Mouse (Mus musculus): ENCODE results near the gene Bend6. TPM values are rescaled to one million over a fixed set of nuclear protein-coding genes. Genes with fewer than 3 reads are reported as not detected.
A peak's percentile ranks its signal among the peaks of the same experiment; 100 is the strongest.

The Bend6 gene
- total RNA-seq, 1 experiment, result 0.89 TPM

DNA sequence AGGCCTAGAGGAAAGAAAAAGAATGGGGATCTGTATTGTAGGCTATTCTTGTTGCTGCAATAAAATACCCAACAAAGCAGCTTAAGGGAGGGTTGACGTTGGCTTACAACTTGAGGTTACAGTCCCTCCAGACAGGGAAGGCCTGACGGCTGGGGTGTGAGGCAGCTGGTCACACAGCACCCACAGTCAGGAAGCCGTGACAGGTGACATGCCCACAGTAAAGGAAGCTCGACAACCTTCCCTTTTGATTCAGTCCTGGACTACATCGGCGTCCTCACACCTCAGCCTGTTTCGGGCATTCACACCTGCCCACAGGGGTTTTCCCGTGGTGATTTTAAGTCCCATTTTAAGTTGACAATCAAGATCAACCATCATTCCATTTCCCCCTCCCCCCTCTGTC, 35.0 kb upstream of the Bend6 start:
- no peak overlapping the region for H3K4me3 ChIP-seq (ENCODE audit: insufficient read depth in 1 of 2, low read depth in 1 of 2, low read length in 2 of 2, poor library complexity in 1 of 2, severe bottlenecking in 1 of 2)
- no peak for TF ChIP-seq ZNF384 (IDR thresholded peaks at IDR 0.05; ENCODE audit: low read depth, low read length)
- TF ChIP-seq HCFC1 (IDR thresholded peaks at IDR 0.05; ENCODE audit: borderline replicate concordance, insufficient read depth, low read length), result no peak
- TF ChIP-seq ZC3H11A (IDR thresholded peaks at IDR 0.05; ENCODE audit: borderline replicate concordance, low read depth, low read length), result no peak
- TF ChIP-seq CHD2 (IDR thresholded peaks at IDR 0.05; ENCODE audit: low read depth, low read length), result no peak
- in situ Hi-C loops (cut with MboI; ENCODE audit: low sequenced_read_pairs in 2 of 2, unreplicated experiment in 2 of 2), result no loop called here

DNA sequence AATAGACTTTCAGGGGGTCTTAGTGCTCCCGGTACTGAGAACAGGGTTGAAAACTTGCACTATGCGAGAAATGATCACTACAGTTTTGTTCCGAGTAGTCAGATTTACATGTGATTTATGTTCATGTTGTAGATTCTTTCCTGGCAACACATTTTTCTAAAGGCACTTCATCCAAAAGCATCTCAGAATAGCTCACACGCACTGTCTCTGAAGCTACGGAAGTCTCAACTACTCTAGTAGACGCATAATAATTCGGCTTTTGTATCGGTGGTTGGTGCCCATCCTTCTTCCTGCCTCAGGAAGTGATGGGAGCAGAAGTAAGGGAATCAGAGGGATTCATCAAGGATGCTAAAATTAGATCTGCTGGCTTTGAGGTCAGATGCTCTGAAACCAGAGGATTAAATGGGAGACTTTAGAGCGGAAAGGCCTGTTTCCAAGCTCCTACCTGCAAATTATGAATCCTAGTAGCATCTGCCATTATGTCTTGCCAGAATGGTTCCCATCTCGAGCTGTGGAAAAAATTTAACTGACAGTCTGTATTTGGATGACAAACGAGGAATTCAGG, 32.8 kb upstream of the Bend6 start:
- no peak for DNase-seq (ENCODE audit: low read depth, low spot score)
- Histone ChIP-seq H3K9ac (ENCODE audit: insufficient read depth, low read depth, low read length, poor library complexity, severe bottlenecking) (no peak overlapping the region; the same call in 1 of the 2 replicates), H3K27ac (ENCODE audit: insufficient read depth, low read depth, low read length, poor library complexity, severe bottlenecking) (no peak overlapping the region; the same call in 1 of the 2 replicates), H3K4me3 (ENCODE audit: insufficient read depth in 1 of 2, low read depth in 1 of 2, low read length in 2 of 2, poor library complexity in 1 of 2, severe bottlenecking in 1 of 2) (no peak overlapping the region), H3K9me3 (ENCODE audit: control insufficient read depth, insufficient read depth, low read depth, low read length) (no peaks in the 10 kb centered on the region), H3K36me3 (ENCODE audit: control insufficient read depth, insufficient read depth, low read length, poor library complexity, severe bottlenecking) (no peaks in the 10 kb centered on the region), H3K4me1 (ENCODE audit: control insufficient read depth in 2 of 2, insufficient read depth in 2 of 2, low read length in 2 of 2, poor library complexity in 1 of 2) (peaks cover 19 to 26% of the 10 kb centered on the region in 2 experiments)
- no peak for TF ChIP-seq HCFC1 (IDR thresholded peaks at IDR 0.05; ENCODE audit: borderline replicate concordance, insufficient read depth, low read length)
- TF ChIP-seq ZNF384 (IDR thresholded peaks at IDR 0.05; ENCODE audit: low read depth, low read length), result no peak
- TF ChIP-seq MAFK (IDR thresholded peaks at IDR 0.05; ENCODE audit: insufficient read depth, low read depth, low read length), result no peak
- TF ChIP-seq CHD2 (IDR thresholded peaks at IDR 0.05; ENCODE audit: low read depth, low read length), result no peak
- TF ChIP-seq ZC3H11A (IDR thresholded peaks at IDR 0.05; ENCODE audit: borderline replicate concordance, low read depth, low read length), result no peak
- in situ Hi-C loops (cut with MboI; ENCODE audit: low sequenced_read_pairs in 2 of 2, unreplicated experiment in 2 of 2), result no loop called here

More for the DNA sequence above, 35.0 kb upstream of the Bend6 start:
- H3K4me1 ChIP-seq (ENCODE audit: control insufficient read depth in 2 of 2, insufficient read depth in 2 of 2, low read length in 2 of 2, poor library complexity in 1 of 2), result peaks cover 24 to 39% of the 10 kb centered on the region in 2 experiments
- no peak overlapping the region for H3K27ac ChIP-seq (ENCODE audit: insufficient read depth, low read depth, low read length, poor library complexity, severe bottlenecking)
- no peaks in the 10 kb centered on the region for H3K36me3 ChIP-seq (ENCODE audit: control insufficient read depth, insufficient read depth, low read length, poor library complexity, severe bottlenecking)
- no peak overlapping the region for H3K9ac ChIP-seq (ENCODE audit: insufficient read depth, low read depth, low read length, poor library complexity, severe bottlenecking)
- no peaks in the 10 kb centered on the region for H3K9me3 ChIP-seq (ENCODE audit: control insufficient read depth, insufficient read depth, low read depth, low read length)
- DNase-seq (ENCODE audit: low read depth, low spot score), result no peak

DNA sequence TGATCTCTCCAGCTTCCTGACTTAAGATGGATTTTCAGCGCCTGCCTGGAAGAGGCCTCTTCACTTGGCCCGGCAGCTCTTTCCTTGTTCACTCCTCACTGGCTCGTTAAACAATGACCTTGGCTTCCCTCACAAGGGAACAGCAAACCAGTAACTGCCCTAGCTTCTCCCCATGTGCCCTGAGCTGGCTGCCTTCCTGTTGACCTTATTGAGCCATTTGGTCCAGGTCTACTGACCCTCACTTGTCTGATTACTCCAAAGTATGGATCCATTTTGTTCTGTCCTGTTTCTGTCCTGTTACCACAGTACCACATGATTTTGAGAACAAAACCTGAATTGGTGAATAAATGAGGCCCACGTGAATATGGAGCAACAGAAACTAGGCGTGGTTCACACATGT, 32.2 kb upstream of the Bend6 start:
- DNase-seq (ENCODE audit: low read depth, low spot score), result no peak
- H3K27ac ChIP-seq (ENCODE audit: insufficient read depth, low read depth, low read length, poor library complexity, severe bottlenecking), result peak overlapping the region; percentile 3; the same call in 1 of the 2 replicates
- TF ChIP-seq ZC3H11A (IDR thresholded peaks at IDR 0.05; ENCODE audit: borderline replicate concordance, low read depth, low read length) (no peak), MAFK (IDR thresholded peaks at IDR 0.05; ENCODE audit: insufficient read depth, low read depth, low read length) (no peak), HCFC1 (IDR thresholded peaks at IDR 0.05; ENCODE audit: borderline replicate concordance, insufficient read depth, low read length) (no peak), CHD2 (IDR thresholded peaks at IDR 0.05; ENCODE audit: low read depth, low read length) (no peak)

DNA sequence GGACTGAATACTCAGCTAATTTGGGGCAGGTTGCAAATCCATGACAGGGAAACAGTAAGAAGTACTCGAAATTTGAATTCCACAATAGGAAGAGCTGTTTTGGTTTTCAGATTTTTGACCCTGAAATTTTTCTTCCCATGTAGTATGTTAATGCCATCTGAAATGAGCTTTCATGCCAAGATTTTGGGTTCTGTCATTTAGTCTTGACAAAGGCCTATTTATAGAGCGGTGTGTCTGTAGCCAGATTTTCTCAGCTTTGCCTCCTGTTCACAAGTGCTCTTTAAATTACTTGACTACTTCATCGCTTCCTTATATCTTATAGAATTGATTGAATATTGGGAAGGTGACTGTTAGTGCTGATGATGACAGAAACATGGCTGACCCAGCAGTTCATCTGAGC, 28.3 kb upstream of the Bend6 start:
- no peak overlapping the region for H3K4me3 ChIP-seq (ENCODE audit: insufficient read depth in 1 of 2, low read depth in 1 of 2, low read length in 2 of 2, poor library complexity in 1 of 2, severe bottlenecking in 1 of 2)
- in situ Hi-C loops (cut with MboI; ENCODE audit: low sequenced_read_pairs in 2 of 2, unreplicated experiment in 2 of 2), result no loop called here
- no peak overlapping the region for H3K27ac ChIP-seq (ENCODE audit: insufficient read depth, low read depth, low read length, poor library complexity, severe bottlenecking)
- no peak for DNase-seq (ENCODE audit: low read depth, low spot score)
- peaks cover 9 to 16% of the 10 kb centered on the region in 2 experiments for H3K4me1 ChIP-seq (ENCODE audit: control insufficient read depth in 2 of 2, insufficient read depth in 2 of 2, low read length in 2 of 2, poor library complexity in 1 of 2)
- TF ChIP-seq CHD2 (IDR thresholded peaks at IDR 0.05; ENCODE audit: low read depth, low read length) (no peak), ZNF384 (IDR thresholded peaks at IDR 0.05; ENCODE audit: low read depth, low read length) (no peak), HCFC1 (IDR thresholded peaks at IDR 0.05; ENCODE audit: borderline replicate concordance, insufficient read depth, low read length) (no peak), ZC3H11A (IDR thresholded peaks at IDR 0.05; ENCODE audit: borderline replicate concordance, low read depth, low read length) (no peak), MAFK (IDR thresholded peaks at IDR 0.05; ENCODE audit: insufficient read depth, low read depth, low read length) (no peak)
- no peaks in the 10 kb centered on the region; the same call in 1 of the 2 replicates for H3K36me3 ChIP-seq (ENCODE audit: control insufficient read depth, insufficient read depth, low read length, poor library complexity, severe bottlenecking)
- H3K9ac ChIP-seq (ENCODE audit: insufficient read depth, low read depth, low read length, poor library complexity, severe bottlenecking), result no peak overlapping the region
- H3K9me3 ChIP-seq (ENCODE audit: control insufficient read depth, insufficient read depth, low read depth, low read length), result no peaks in the 10 kb centered on the region

More for the DNA sequence above, 32.2 kb upstream of the Bend6 start:
- Histone ChIP-seq H3K9me3 (ENCODE audit: control insufficient read depth, insufficient read depth, low read depth, low read length) (no peaks in the 10 kb centered on the region), H3K36me3 (ENCODE audit: control insufficient read depth, insufficient read depth, low read length, poor library complexity, severe bottlenecking) (no peaks in the 10 kb centered on the region), H3K4me1 (ENCODE audit: control insufficient read depth in 2 of 2, insufficient read depth in 2 of 2, low read length in 2 of 2, poor library complexity in 1 of 2) (peaks cover 19 to 22% of the 10 kb centered on the region in 2 experiments), H3K4me3 (ENCODE audit: insufficient read depth in 1 of 2, low read depth in 1 of 2, low read length in 2 of 2, poor library complexity in 1 of 2, severe bottlenecking in 1 of 2) (no peak overlapping the region), H3K9ac (ENCODE audit: insufficient read depth, low read depth, low read length, poor library complexity, severe bottlenecking) (0 out of 2 replicates have a peak overlapping the region, but pooled peaks have one; percentile 20)
- in situ Hi-C loops (cut with MboI; ENCODE audit: low sequenced_read_pairs in 2 of 2, unreplicated experiment in 2 of 2), result no loop called here

Data from ES-E14 (cell line).